Mouse (Mus musculus): ENCODE results near the gene Cnih4.

DNA sequence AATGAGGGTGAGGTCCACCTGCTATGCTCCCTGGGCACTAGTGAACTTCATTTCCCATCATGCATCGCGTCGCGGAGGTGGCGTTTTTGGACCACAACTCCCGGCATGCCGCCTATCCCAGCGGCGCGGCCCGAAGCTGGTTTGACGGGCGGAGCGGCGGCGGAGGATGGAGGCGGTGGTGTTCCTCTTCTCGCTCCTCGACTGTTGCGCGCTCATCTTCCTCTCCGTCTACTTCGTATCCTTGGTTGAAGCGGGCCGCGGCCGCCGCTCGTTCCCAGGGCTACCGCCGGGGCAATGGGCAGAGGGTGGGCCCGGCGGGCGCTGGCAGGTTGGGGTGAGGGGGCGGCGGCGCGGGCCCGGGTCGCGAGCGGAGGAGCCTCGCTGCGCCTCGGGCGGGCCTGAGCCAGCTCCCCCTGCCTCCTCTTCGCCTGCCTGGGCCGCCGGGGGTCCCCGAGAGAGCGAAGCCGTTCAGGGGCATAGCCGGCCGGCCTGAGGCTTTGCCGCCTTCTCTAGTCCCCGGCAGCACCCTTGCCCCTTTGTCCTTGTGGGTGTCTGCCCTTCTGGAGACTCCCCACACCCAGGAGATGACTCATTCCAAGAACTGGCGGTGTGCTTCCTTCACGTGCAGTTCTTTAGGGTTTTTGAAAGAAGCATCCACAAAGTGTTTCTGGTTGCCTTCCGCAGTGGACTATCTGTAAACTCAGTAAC lies 6.5 kb downstream of the Cnih4 start:
- TF ChIP-seq USF1 (IDR thresholded peaks at IDR 0.05; ENCODE audit: low read depth) (peak; percentile 20), CTCF (IDR thresholded peaks at IDR 0.05; ENCODE audit: control insufficient read depth, insufficient read depth, insufficient read length) (no peak), MYOG (IDR thresholded peaks at IDR 0.05; ENCODE audit: control insufficient read depth, extremely low read depth, insufficient read length) (no peak), MAX (IDR thresholded peaks at IDR 0.05) (peak; percentile 68)
